Comparison of ENCODE assay signal across 10 mouse cellular contexts in genomic region chr10:81027331-81027730, GRCm38 (mm10). TPM values are rescaled to one million over a fixed set of nuclear protein-coding genes. Genes with fewer than 3 reads are reported as not detected.
DNase-seq lines count a peak whose midpoint lies in the region; ATAC-seq and TF ChIP-seq lines count a peak whose summit lies in the region.
"Had no signal": no experiment of that assay in that cellular context is flagged by ENCODE, and none has a peak within 500 bp of the region (broad histone marks: within the 10 kb centered on the region; RNA-seq: fewer than 3 reads in every experiment).

No protein-coding gene starts in this region.

- ATAC-seq in cerebellum, adult (ENCODE audit: insufficient number of reproducible peaks, low FRiP score, low TSS enrichment): peak; percentile 73
- ATAC-seq in stomach, embryonic 16.5 days (ENCODE audit: insufficient read depth, low FRiP score): no peak
- no peak; the same call in 1 of the 2 replicates for ATAC-seq in stomach, postnatal 0 days (ENCODE audit: low FRiP score, low TSS enrichment)
- ATAC-seq in erythroblast, adult 5-6 weeks (replicated peaks; ENCODE audit: low FRiP score, poor library complexity, severe bottlenecking): no peak
- ATAC-seq in megakaryocyte-erythroid progenitor cell, adult 5-6 weeks (replicated peaks; ENCODE audit: low FRiP score, low TSS enrichment, poor library complexity, severe bottlenecking): no peak
- ATAC-seq: intestine, embryonic 16.5 days; lung, postnatal 0 days had no signal

- 0 out of 2 replicates have a peak overlapping the region, but pooled peaks have one; percentile 8 for H3K9ac ChIP-seq in stomach, embryonic 16.5 days (ENCODE audit: low read length)
- no peak overlapping the region for H3K9ac ChIP-seq in stomach, postnatal 0 days (ENCODE audit: low read length)

- H3K4me1 ChIP-seq in stomach, embryonic 16.5 days (ENCODE audit: control insufficient read depth, insufficient read depth, low read length): peaks cover 5% of the 10 kb centered on the region
- H3K4me1 ChIP-seq in stomach, postnatal 0 days (replicated peaks; ENCODE audit: control insufficient read depth, insufficient read depth): no peaks in the 10 kb centered on the region

- H3K9me3 ChIP-seq in stomach, embryonic 16.5 days (replicated peaks; ENCODE audit: control insufficient read depth, low read length): no peaks in the 10 kb centered on the region
- H3K9me3 ChIP-seq in stomach, postnatal 0 days (ENCODE audit: control insufficient read depth, low read length): no peaks in the 10 kb centered on the region

- peaks cover 19% of the 10 kb centered on the region for H3K27me3 ChIP-seq in stomach, embryonic 16.5 days (ENCODE audit: control insufficient read depth, insufficient read depth, low read length)
- 0 out of 2 replicates have a peak, but pooled peaks cover 3% of the 10 kb centered on the region for H3K27me3 ChIP-seq in stomach, postnatal 0 days (ENCODE audit: control insufficient read depth, insufficient read depth, low read length)

- WGBS in stomach, embryonic 16.5 days: 62% methylated on average over 4 of the region's 4 CpGs
- 61% methylated on average over 4 of the region's 4 CpGs for WGBS in stomach, postnatal 0 days

- H3K27ac ChIP-seq in stomach, embryonic 16.5 days (ENCODE audit: low read length): no peak overlapping the region
- H3K27ac ChIP-seq in stomach, postnatal 0 days (replicated peaks): no peak overlapping the region

- peaks cover 6% of the 10 kb centered on the region; the same call in 1 of the 2 replicates for H3K36me3 ChIP-seq in stomach, embryonic 16.5 days (ENCODE audit: control insufficient read depth, insufficient read depth, low read length)
- H3K36me3 ChIP-seq in stomach, postnatal 0 days (ENCODE audit: control insufficient read depth, insufficient read depth, low read length): peaks cover 3% of the 10 kb centered on the region; the same call in 1 of the 2 replicates

- no peak overlapping the region for H3K4me2 ChIP-seq in stomach, embryonic 16.5 days (ENCODE audit: low read depth, low read length)
- no peak overlapping the region for H3K4me2 ChIP-seq in stomach, postnatal 0 days (replicated peaks; ENCODE audit: low read depth)

- no peak for DNase-seq in cerebellum, postnatal 4 days (ENCODE audit: low spot score in 2 of 2)
- DNase-seq in stomach, postnatal 0 days (ENCODE audit: low spot score): no peak
- DNase-seq in gastrocnemius, adult 8-10 months (ENCODE audit: low spot score in 2 of 2): peak; percentile 47 to 54
- DNase-seq in spleen, postnatal 10 days (ENCODE audit: low spot score in 2 of 2): no peak

- no peak for TF ChIP-seq CTCF in stomach, postnatal 0 days (IDR thresholded peaks at IDR 0.05; ENCODE audit: low read depth)

- TF ChIP-seq EP300 in stomach, postnatal 0 days (optimal IDR thresholded peaks at IDR 0.05): no peak

- H3K4me3 ChIP-seq in stomach, embryonic 16.5 days (replicated peaks; ENCODE audit: low read length): no peak overlapping the region
- H3K4me3 ChIP-seq in stomach, postnatal 0 days (ENCODE audit: low read depth, low read length): no peak overlapping the region

RNA-seq across cellular contexts. Expression of gene Diras1, which starts 1.9 kb away (rescaled TPM):
- 0.49 and 0.57 TPM in 2 replicates for polyA plus RNA-seq in stomach, embryonic 16.5 days (2015; fragmentation: Nextera tagmentation; extraction: Ambion mirVana)
- polyA plus RNA-seq in stomach, postnatal 0 days (2015; fragmentation: Nextera tagmentation; extraction: Ambion mirVana): 0.40 and 0.42 TPM in 2 replicates
- under 1 TPM in 1 of 4 experiments, not detected in 3; 0.24 TPM for total RNA-seq in gastrocnemius, adult 8-10 months (2022)
- not detected in 2 replicates for total RNA-seq in erythroblast, adult 5-6 weeks (2015; ENCODE audit: low replicate concordance)
- not detected in 2 replicates for total RNA-seq in erythroblast, adult 5-6 weeks (2017; ENCODE audit: low replicate concordance)
- not detected in 2 replicates for total RNA-seq in megakaryocyte-erythroid progenitor cell, adult 5-6 weeks (2014; fragmentation: Nextera tagmentation)
- total RNA-seq in megakaryocyte-erythroid progenitor cell, adult 5-6 weeks (2017): not detected in 2 replicates
- polyA plus RNA-seq: lung, postnatal 0 days had no signal

RNA-seq across cellular contexts. Expression of gene Slc39a3, which starts 9.9 kb away (rescaled TPM):
- polyA plus RNA-seq in stomach, embryonic 16.5 days (2015; fragmentation: Nextera tagmentation; extraction: Ambion mirVana): 18.2 and 20.9 TPM in 2 replicates
- 11.0 and 11.1 TPM in 2 replicates for polyA plus RNA-seq in stomach, postnatal 0 days (2015; fragmentation: Nextera tagmentation; extraction: Ambion mirVana)
- total RNA-seq in gastrocnemius, adult 8-10 months (2022): 10 to 100 TPM; 12.9 to 15.3 (median 13.9) TPM
- 2.1 and 2.5 TPM in 2 replicates for total RNA-seq in erythroblast, adult 5-6 weeks (2015; ENCODE audit: low replicate concordance)
- 2.7 and 3.8 TPM in 2 replicates for total RNA-seq in erythroblast, adult 5-6 weeks (2017; ENCODE audit: low replicate concordance)
- 7.0 TPM in 2 replicates for total RNA-seq in megakaryocyte-erythroid progenitor cell, adult 5-6 weeks (2014; fragmentation: Nextera tagmentation)
- 3.4 and 7.2 TPM in 2 replicates for total RNA-seq in megakaryocyte-erythroid progenitor cell, adult 5-6 weeks (2017)

RNA-seq across cellular contexts. Expression of gene Gng7, which starts 12.6 kb away (rescaled TPM):
- polyA plus RNA-seq in stomach, embryonic 16.5 days (2015; fragmentation: Nextera tagmentation; extraction: Ambion mirVana): 5.2 and 6.1 TPM in 2 replicates
- polyA plus RNA-seq in stomach, postnatal 0 days (2015; fragmentation: Nextera tagmentation; extraction: Ambion mirVana): 1.3 and 1.8 TPM in 2 replicates
- total RNA-seq in gastrocnemius, adult 8-10 months (2022): 1 to 10 TPM; 1.1 to 2.7 (median 1.7) TPM
- not detected in 2 replicates for total RNA-seq in erythroblast, adult 5-6 weeks (2015; ENCODE audit: low replicate concordance)
- total RNA-seq in erythroblast, adult 5-6 weeks (2017; ENCODE audit: low replicate concordance): not detected in 2 replicates
- total RNA-seq in megakaryocyte-erythroid progenitor cell, adult 5-6 weeks (2014; fragmentation: Nextera tagmentation): 1.5 and 3.6 TPM in 2 replicates
- total RNA-seq in megakaryocyte-erythroid progenitor cell, adult 5-6 weeks (2017): 0.14 and 0.46 TPM in 2 replicates

RNA-seq across cellular contexts. Expression of gene Sgta, which starts 32.6 kb away (rescaled TPM):
- polyA plus RNA-seq in stomach, embryonic 16.5 days (2015; fragmentation: Nextera tagmentation; extraction: Ambion mirVana): 163 and 167 TPM in 2 replicates
- 93.7 and 98.7 TPM in 2 replicates for polyA plus RNA-seq in stomach, postnatal 0 days (2015; fragmentation: Nextera tagmentation; extraction: Ambion mirVana)
- 100 to 1,000 TPM in 3 of 4 experiments, 10 to 100 TPM in 1; 99.1 to 108 (median 105) TPM for total RNA-seq in gastrocnemius, adult 8-10 months (2022)
- 6.7 and 20.3 TPM in 2 replicates for total RNA-seq in erythroblast, adult 5-6 weeks (2015; ENCODE audit: low replicate concordance)
- 14.8 and 18.1 TPM in 2 replicates for total RNA-seq in erythroblast, adult 5-6 weeks (2017; ENCODE audit: low replicate concordance)
- total RNA-seq in megakaryocyte-erythroid progenitor cell, adult 5-6 weeks (2014; fragmentation: Nextera tagmentation): 59.4 and 61.4 TPM in 2 replicates
- 34.2 and 41.6 TPM in 2 replicates for total RNA-seq in megakaryocyte-erythroid progenitor cell, adult 5-6 weeks (2017)

RNA-seq across cellular contexts. Expression of gene Thop1, which starts 42.5 kb away (rescaled TPM):
- polyA plus RNA-seq in stomach, embryonic 16.5 days (2015; fragmentation: Nextera tagmentation; extraction: Ambion mirVana): 55.4 and 64.4 TPM in 2 replicates
- polyA plus RNA-seq in stomach, postnatal 0 days (2015; fragmentation: Nextera tagmentation; extraction: Ambion mirVana): 77.2 and 83.8 TPM in 2 replicates
- 10 to 100 TPM; 21.7 to 24.1 (median 22.9) TPM for total RNA-seq in gastrocnemius, adult 8-10 months (2022)
- total RNA-seq in erythroblast, adult 5-6 weeks (2015; ENCODE audit: low replicate concordance): 1.9 TPM in 1 of 2 replicates, not detected in the other
- total RNA-seq in erythroblast, adult 5-6 weeks (2017; ENCODE audit: low replicate concordance): 3.1 and 4.1 TPM in 2 replicates
- 40.7 and 52.0 TPM in 2 replicates for total RNA-seq in megakaryocyte-erythroid progenitor cell, adult 5-6 weeks (2014; fragmentation: Nextera tagmentation)
- total RNA-seq in megakaryocyte-erythroid progenitor cell, adult 5-6 weeks (2017): 46.0 and 58.3 TPM in 2 replicates

Comparison
In these comparisons a context has a peak if more than half of its experiments do, and no peak if none do; other contexts are left out.
1. DNase-seq: peak in gastrocnemius, adult 8-10 months (2 of 2); none in cerebellum, postnatal 4 days (0 of 2), stomach, postnatal 0 days (single experiment) and spleen, postnatal 10 days (0 of 2).